Mouse (Mus musculus): ENCODE data around the gene Tmem102.

- TF ChIP-seq EP300 (IDR thresholded peaks at IDR 0.05) (no peak), CTCF (IDR thresholded peaks at IDR 0.05) (no peak)
These were observed 9.7 kb upstream of the Tmem102 start, which contains the start of gene Gm39566 for GRCm38 (mm10) chr11:69815155-69815554.
